Mouse (Mus musculus) olfactory bulb, adult 2 months (tissue): ENCODE measurements around the gene Adh7.

ENCODE experiments used
- CTCF ChIP-seq: fragments of 200-500 bp; IDR thresholded peaks from 2 replicates; pipeline ENCODE4 v1.5.1; 2012; ENCODE audit warnings: low read depth, mild to moderate bottlenecking, low read length, moderate library complexity; ENCODE audit not compliant: insufficient read depth
- POLR2A ChIP-seq: fragments of 200-500 bp; IDR thresholded peaks from 2 replicates; pipeline ENCODE4 v1.6.1; 2012; ENCODE audit warnings: mild to moderate bottlenecking, low read depth, low read length, moderate library complexity; ENCODE audit not compliant: insufficient read depth

- TF ChIP-seq CTCF (no peak), POLR2A (no peak)
Observed at GRCm38 (mm10) chr3:138193683-138194302, 23.8 kb upstream of the Adh7 start, which contains the start of gene 4930579F01Rik.
